Comparison of ENCODE assay signal across 9 mouse cellular contexts in the genomic region with DNA sequence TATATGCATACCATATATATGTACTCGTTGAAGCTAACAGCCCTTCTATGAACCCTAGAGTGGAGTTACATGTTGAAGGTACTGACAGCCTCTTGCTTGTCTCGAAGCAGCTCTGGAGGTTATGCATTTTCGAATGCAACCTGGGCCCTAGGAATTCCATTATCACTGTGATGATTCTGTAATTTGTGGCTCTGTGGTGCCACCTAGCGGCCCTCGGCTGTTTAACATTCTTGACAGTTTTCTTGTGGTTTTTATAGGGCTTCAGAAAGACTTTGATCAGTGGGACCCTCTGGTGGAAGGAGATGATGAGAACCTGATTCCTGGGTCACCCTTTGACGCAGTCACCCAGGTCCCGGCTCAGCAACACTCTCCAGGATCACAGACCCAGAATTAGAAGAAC. TPM values are rescaled to one million over a fixed set of nuclear protein-coding genes. Genes with fewer than 3 reads are reported as not detected.
DNase-seq lines count a peak whose midpoint lies in the region; ATAC-seq and TF ChIP-seq lines count a peak whose summit lies in the region.
"Had no signal": no experiment of that assay in that cellular context is flagged by ENCODE, and none has a peak within 500 bp of the region (broad histone marks: within the 10 kb centered on the region; RNA-seq: fewer than 3 reads in every experiment).

No protein-coding gene starts in this region.

- ATAC-seq in kidney, embryonic 16.5 days (ENCODE audit: low FRiP score, low TSS enrichment), result no peak
- peak; percentile 48; the same call in 1 of the 2 replicates for ATAC-seq in hindbrain, embryonic 12.5 days (ENCODE audit: low FRiP score)
- peak; percentile 77 for ATAC-seq in midbrain, embryonic 13.5 days

- H3K27me3 ChIP-seq in kidney, embryonic 16.5 days (ENCODE audit: insufficient read depth, low read length), result no peaks in the 10 kb centered on the region
- no peaks in the 10 kb centered on the region for H3K27me3 ChIP-seq in hindbrain, embryonic 12.5 days
- H3K27me3 ChIP-seq in midbrain, embryonic 13.5 days, result no peaks in the 10 kb centered on the region
- H3K27me3 ChIP-seq: embryonic facial prominence, embryonic 15.5 days had no signal

- no peaks in the 10 kb centered on the region for H3K4me1 ChIP-seq in kidney, embryonic 16.5 days (ENCODE audit: insufficient read depth, low read length)
- H3K4me1 ChIP-seq in hindbrain, embryonic 12.5 days, result 0 out of 2 replicates have a peak, but pooled peaks cover 6% of the 10 kb centered on the region
- no peaks in the 10 kb centered on the region for H3K4me1 ChIP-seq in midbrain, embryonic 13.5 days (replicated peaks)
- H3K4me1 ChIP-seq: embryonic facial prominence, embryonic 15.5 days had no signal

- intact Hi-C loops in left cerebral cortex, adult 2 months (cut with DNase I), result loop anchor here (1.0 to 10.0 kb wide), 3 partner anchors 93 to 597 kb away; partner anchors contain the start of gene Tnfrsf21

- H3K4me2 ChIP-seq in kidney, embryonic 16.5 days (replicated peaks; ENCODE audit: low read depth, low read length), result no peak overlapping the region
- H3K4me2 ChIP-seq in hindbrain, embryonic 12.5 days (replicated peaks), result no peak overlapping the region
- H3K4me2 ChIP-seq in midbrain, embryonic 13.5 days (replicated peaks), result no peak overlapping the region
- H3K4me2 ChIP-seq: embryonic facial prominence, embryonic 15.5 days had no signal

- no peaks in the 10 kb centered on the region for H3K9me3 ChIP-seq in kidney, embryonic 16.5 days (ENCODE audit: low read length)
- no peaks in the 10 kb centered on the region for H3K9me3 ChIP-seq in hindbrain, embryonic 12.5 days (replicated peaks)
- no peaks in the 10 kb centered on the region for H3K9me3 ChIP-seq in midbrain, embryonic 13.5 days
- H3K9me3 ChIP-seq: embryonic facial prominence, embryonic 15.5 days had no signal

- TF ChIP-seq CTCF in left cerebral cortex, adult 2 months (IDR thresholded peaks at IDR 0.05), result peak; percentile 80

- peak; percentile 13 for DNase-seq in kidney, adult 11 months
- peak; percentile 47 for DNase-seq in adrenal gland, postnatal 10 days
- peak; percentile 90 for DNase-seq in embryo, embryonic 10.5 days (ENCODE audit: low spot score)
- DNase-seq in left cerebral cortex, adult 2 months (ENCODE audit: extremely low spot score in 1 of 2, low spot score in 2 of 2), result peak; percentile 36 to 66
- DNase-seq in testis, postnatal 10 days (ENCODE audit: low spot score), result peak; percentile 68

- H3K27ac ChIP-seq in kidney, embryonic 16.5 days (ENCODE audit: low read length), result no peak overlapping the region
- no peak overlapping the region for H3K27ac ChIP-seq in hindbrain, embryonic 12.5 days
- no peak overlapping the region for H3K27ac ChIP-seq in left cerebral cortex, adult 2 months
- H3K27ac ChIP-seq in midbrain, embryonic 13.5 days, result no peak overlapping the region
- H3K27ac ChIP-seq: embryonic facial prominence, embryonic 15.5 days had no signal

- no peak overlapping the region for H3K4me3 ChIP-seq in kidney, embryonic 16.5 days (ENCODE audit: low read length)
- no peak overlapping the region for H3K4me3 ChIP-seq in hindbrain, embryonic 12.5 days
- H3K4me3 ChIP-seq in left cerebral cortex, adult 2 months, result no peak overlapping the region
- H3K4me3 ChIP-seq in midbrain, embryonic 13.5 days (replicated peaks), result no peak overlapping the region
- H3K4me3 ChIP-seq: embryonic facial prominence, embryonic 15.5 days had no signal

- H3K9ac ChIP-seq in kidney, embryonic 16.5 days (replicated peaks; ENCODE audit: low read length), result no peak overlapping the region
- H3K9ac ChIP-seq in hindbrain, embryonic 12.5 days, result no peak overlapping the region
- H3K9ac ChIP-seq in midbrain, embryonic 13.5 days (replicated peaks), result no peak overlapping the region
- H3K9ac ChIP-seq: embryonic facial prominence, embryonic 15.5 days had no signal

- WGBS in kidney, embryonic 16.5 days, result 22% methylated on average over 7 of the region's 7 CpGs
- 23% methylated on average over 7 of the region's 7 CpGs for WGBS in hindbrain, embryonic 12.5 days
- 22% methylated on average over 7 of the region's 7 CpGs for WGBS in midbrain, embryonic 13.5 days

- 0 out of 2 replicates have a peak, but pooled peaks cover 3% of the 10 kb centered on the region for H3K36me3 ChIP-seq in kidney, embryonic 16.5 days (ENCODE audit: insufficient read depth, low read length)
- H3K36me3 ChIP-seq in hindbrain, embryonic 12.5 days, result no peaks in the 10 kb centered on the region
- H3K36me3 ChIP-seq in midbrain, embryonic 13.5 days, result no peaks in the 10 kb centered on the region
- H3K36me3 ChIP-seq: embryonic facial prominence, embryonic 15.5 days had no signal

RNA-seq across cellular contexts. Expression of gene Tdrd6, which starts 18.5 kb away (rescaled TPM):
- polyA plus RNA-seq in kidney, embryonic 16.5 days (2015; fragmentation: Nextera tagmentation; extraction: Ambion mirVana), result not detected in 2 replicates
- total RNA-seq in adrenal gland, postnatal 10 days (2021), result not detected
- polyA plus RNA-seq in hindbrain, embryonic 12.5 days (2016; fragmentation: Nextera tagmentation; extraction: Ambion mirVana), result 0.05 and 0.47 TPM in 2 replicates
- total RNA-seq in left cerebral cortex, adult 2 months (2021), result under 1 TPM; 0.48 to 0.94 TPM
- 0.30 and 0.59 TPM in 2 replicates for polyA plus RNA-seq in midbrain, embryonic 13.5 days (2015; fragmentation: Nextera tagmentation; extraction: Ambion mirVana)

RNA-seq across cellular contexts. Expression of gene Pla2g7, which starts 43.7 kb away (rescaled TPM):
- 75.4 and 76.4 TPM in 2 replicates for polyA plus RNA-seq in kidney, embryonic 16.5 days (2015; fragmentation: Nextera tagmentation; extraction: Ambion mirVana)
- 10 to 100 TPM; 24.5 to 26.7 TPM for total RNA-seq in adrenal gland, postnatal 10 days (2021)
- 19.5 and 21.0 TPM in 2 replicates for polyA plus RNA-seq in hindbrain, embryonic 12.5 days (2016; fragmentation: Nextera tagmentation; extraction: Ambion mirVana)
- 10 to 100 TPM; 80.9 to 84.9 TPM for total RNA-seq in left cerebral cortex, adult 2 months (2021)
- 7.3 and 8.2 TPM in 2 replicates for polyA plus RNA-seq in midbrain, embryonic 13.5 days (2015; fragmentation: Nextera tagmentation; extraction: Ambion mirVana)

RNA-seq across cellular contexts. Expression of gene Slc25a27, which starts 55.4 kb away (rescaled TPM):
- polyA plus RNA-seq in kidney, embryonic 16.5 days (2015; fragmentation: Nextera tagmentation; extraction: Ambion mirVana), result 18.4 and 20.9 TPM in 2 replicates
- total RNA-seq in adrenal gland, postnatal 10 days (2021), result 1 to 10 TPM; 3.1 to 6.7 TPM
- 80.4 and 90.0 TPM in 2 replicates for polyA plus RNA-seq in hindbrain, embryonic 12.5 days (2016; fragmentation: Nextera tagmentation; extraction: Ambion mirVana)
- total RNA-seq in left cerebral cortex, adult 2 months (2021), result 10 to 100 TPM; 47.9 to 51.3 TPM
- 120 and 121 TPM in 2 replicates for polyA plus RNA-seq in midbrain, embryonic 13.5 days (2015; fragmentation: Nextera tagmentation; extraction: Ambion mirVana)

RNA-seq across cellular contexts. Expression of gene Cyp39a1, which starts 55.6 kb away (rescaled TPM):
- polyA plus RNA-seq in kidney, embryonic 16.5 days (2015; fragmentation: Nextera tagmentation; extraction: Ambion mirVana), result 26.4 and 26.9 TPM in 2 replicates
- total RNA-seq in adrenal gland, postnatal 10 days (2021), result 10 to 100 TPM in 1 of 2 experiments, 1 to 10 TPM in 1; 8.0 to 10.9 TPM
- polyA plus RNA-seq in hindbrain, embryonic 12.5 days (2016; fragmentation: Nextera tagmentation; extraction: Ambion mirVana), result 27.2 and 29.4 TPM in 2 replicates
- total RNA-seq in left cerebral cortex, adult 2 months (2021), result 1 to 10 TPM; 2.0 to 3.6 TPM
- polyA plus RNA-seq in midbrain, embryonic 13.5 days (2015; fragmentation: Nextera tagmentation; extraction: Ambion mirVana), result 18.7 and 18.9 TPM in 2 replicates

Comparison
In these comparisons a context has a peak if more than half of its experiments do, and no peak if none do; other contexts are left out.
1. DNase-seq: peak in every context shown above with its lines; median percentile 90 in embryo, embryonic 10.5 days; 68 in testis, postnatal 10 days; 51 in left cerebral cortex, adult 2 months; 47 in adrenal gland, postnatal 10 days; 13 in kidney, adult 11 months.